Mouse (Mus musculus) testis, adult 2 months (tissue): ENCODE results near the gene Adipor2. TPM values are rescaled to one million over a fixed set of nuclear protein-coding genes. Genes with fewer than 3 reads are reported as not detected.

Experiments
- H3K27ac ChIP-seq: fragments of 200-500 bp; 2 replicates; pipeline ENCODE4 v1.5.1; 2012; ENCODE audit warnings: low read depth, low read length; ENCODE audit not compliant: control insufficient read depth, insufficient read depth
- H3K27me3 ChIP-seq: fragments of 200-500 bp; 2 replicates; pipeline ENCODE4 v1.6.1; 2012; ENCODE audit warnings: mild to moderate bottlenecking, low read length, moderate library complexity; ENCODE audit not compliant: control insufficient read depth, insufficient read depth
- H3K36me3 ChIP-seq: fragments of 200-500 bp; 2 replicates; pipeline ENCODE4 v1.6.1; 2012; ENCODE audit warnings: mild to moderate bottlenecking, low read length; ENCODE audit not compliant: control insufficient read depth, insufficient read depth
- H3K4me1 ChIP-seq: fragments of 200-500 bp; 2 replicates; pipeline ENCODE4 v1.6.1; 2012; ENCODE audit warnings: low read length; ENCODE audit not compliant: control insufficient read depth, insufficient read depth
- H3K4me3 ChIP-seq: fragments of 200-500 bp; 2 replicates; pipeline ENCODE4 v1.5.1; 2012; ENCODE audit warnings: low read depth, mild to moderate bottlenecking, low read length, moderate library complexity, mixed read lengths; ENCODE audit not compliant: control insufficient read depth
- CTCF ChIP-seq: fragments of 200-500 bp; IDR thresholded peaks from 2 replicates; pipeline ENCODE4 v1.5.1; 2012; ENCODE audit warnings: low read depth, mild to moderate bottlenecking, inconsistent platforms, low read length, moderate library complexity; ENCODE audit not compliant: control insufficient read depth, insufficient read depth, insufficient replicate concordance
- POLR2A ChIP-seq: fragments of 200-500 bp; IDR thresholded peaks from 2 replicates; pipeline ENCODE4 v1.6.1; 2012; ENCODE audit warnings: low read depth, mild to moderate bottlenecking, inconsistent platforms, low read length, moderate library complexity; ENCODE audit not compliant: control insufficient read depth
- polyA plus RNA-seq: library from polyadenylated mRNA; depleted of rRNA; stranded (reverse); fragments of >200 nt; gene quantifications from 2 replicates; pipeline ENCODE4 v1.2.3, GENCODE M21; 2012

Adipor2 gene
- polyA plus RNA-seq, 1 experiment = 22.0 TPM

- Histone ChIP-seq H3K36me3 (no peaks in the 10 kb centered on the region), H3K4me1 (peaks cover 2% of the 10 kb centered on the region), H3K27me3 (no peaks in the 10 kb centered on the region), H3K27ac (peak overlapping the region; percentile 90), H3K4me3 (peak overlapping the region; percentile 99)
- TF ChIP-seq CTCF = no peak
- TF ChIP-seq POLR2A = peak; percentile 84
These were observed 28.9 kb downstream of the Adipor2 start for GRCm38 (mm10) chr6:119388650-119389012.

GRCm38 (mm10) chr6:119387801-119388649 is 29.5 kb downstream of the Adipor2 start:
- no peaks in the 10 kb centered on the region for H3K27me3 ChIP-seq
- H3K4me1 ChIP-seq = peaks cover 2% of the 10 kb centered on the region
- H3K27ac ChIP-seq = peak overlapping the region; percentile 87
- H3K36me3 ChIP-seq = no peaks in the 10 kb centered on the region
- TF ChIP-seq POLR2A = no peak
- no peak for TF ChIP-seq CTCF
- peak overlapping the region; percentile 99 for H3K4me3 ChIP-seq

DNA sequence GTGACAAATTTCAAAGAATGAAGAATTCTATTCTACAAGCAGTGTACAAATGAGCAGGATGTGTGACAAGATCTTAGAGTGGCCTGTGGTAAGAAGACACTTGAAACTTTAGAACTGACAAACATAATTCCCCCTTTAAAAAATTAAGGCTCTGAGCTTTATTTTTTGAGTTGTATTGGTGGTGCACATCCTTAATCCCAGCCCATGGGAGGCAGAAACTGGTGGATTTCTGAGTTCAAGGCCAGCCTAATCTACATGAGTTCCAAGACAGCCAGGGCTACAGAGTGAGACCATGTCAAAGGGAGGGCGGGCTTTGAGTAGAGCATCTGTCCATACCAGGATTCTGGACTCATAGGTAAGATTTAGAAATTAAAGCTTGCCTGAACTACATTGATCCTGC is 30.7 kb downstream of the Adipor2 start:
- no peak for TF ChIP-seq POLR2A
- no peak for TF ChIP-seq CTCF
- Histone ChIP-seq H3K27me3 (no peaks in the 10 kb centered on the region), H3K4me1 (peaks cover 2% of the 10 kb centered on the region), H3K27ac (no peak overlapping the region), H3K4me3 (no peak overlapping the region), H3K36me3 (no peaks in the 10 kb centered on the region)

GRCm38 (mm10) chr6:119386421-119386820 is 31.1 kb downstream of the Adipor2 start:
- Histone ChIP-seq H3K36me3 (no peaks in the 10 kb centered on the region), H3K4me1 (peaks cover 2% of the 10 kb centered on the region), H3K4me3 (no peak overlapping the region), H3K27me3 (no peaks in the 10 kb centered on the region), H3K27ac (no peak overlapping the region)
- no peak for TF ChIP-seq POLR2A
- TF ChIP-seq CTCF = no peak

DNA sequence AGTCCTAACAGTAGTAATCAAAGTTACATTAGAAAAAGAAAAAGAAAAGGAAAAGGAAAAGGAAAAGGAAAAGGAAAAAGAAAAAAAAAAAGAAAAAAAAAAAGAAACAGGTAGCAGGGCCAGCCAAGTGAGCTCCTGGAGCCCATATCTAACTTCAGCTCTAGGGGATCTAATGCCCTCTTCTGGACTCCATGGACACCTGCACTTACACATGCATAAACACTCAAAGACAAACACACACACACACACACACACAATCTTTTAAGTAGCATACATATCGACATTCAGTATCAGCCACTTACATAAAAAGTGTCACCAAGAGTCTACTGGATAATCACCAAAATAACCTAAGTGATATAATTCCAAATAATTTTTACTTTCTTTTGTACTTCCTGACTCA is 31.8 kb downstream of the Adipor2 start:
- Histone ChIP-seq H3K27me3 (no peaks in the 10 kb centered on the region), H3K4me3 (no peak overlapping the region), H3K27ac (no peak overlapping the region), H3K36me3 (no peaks in the 10 kb centered on the region), H3K4me1 (peaks cover 2% of the 10 kb centered on the region)
- no peak for TF ChIP-seq CTCF
- no peak for TF ChIP-seq POLR2A

- TF ChIP-seq POLR2A (no peak), CTCF (no peak)
These were observed 38.9 kb downstream of the Adipor2 start for GRCm38 (mm10) chr6:119378631-119379030.

GRCm38 (mm10) chr6:119377613-119378012 is 39.9 kb downstream of the Adipor2 start:
- H3K4me3 ChIP-seq = no peak overlapping the region
- no peaks in the 10 kb centered on the region for H3K27me3 ChIP-seq
- no peaks in the 10 kb centered on the region for H3K36me3 ChIP-seq
- TF ChIP-seq CTCF (no peak), POLR2A (no peak)
- H3K27ac ChIP-seq = no peak overlapping the region
- no peaks in the 10 kb centered on the region for H3K4me1 ChIP-seq

More at GRCm38 (mm10) chr6:119378631-119379030, 38.9 kb downstream of the Adipor2 start:
- H3K4me3 ChIP-seq = no peak overlapping the region
- H3K27ac ChIP-seq = no peak overlapping the region
- H3K36me3 ChIP-seq = no peaks in the 10 kb centered on the region
- H3K4me1 ChIP-seq = no peaks in the 10 kb centered on the region
- no peaks in the 10 kb centered on the region for H3K27me3 ChIP-seq
